Mouse (Mus musculus) embryonic facial prominence, embryonic 11.5 days (tissue): ENCODE data around the gene Dgke. TPM values are rescaled to one million over a fixed set of nuclear protein-coding genes. Genes with fewer than 3 reads are reported as not detected.

Experiments
- ATAC-seq: fragments of 200-750 bp; cut with Nextera tagmentation; replicated peaks from 2 replicates; pipeline ENCODE4 v1.8.0; 2017; ENCODE audit warnings: low read depth; ENCODE audit not compliant: insufficient number of reproducible peaks, low FRiP score, low TSS enrichment
- DNase-seq: peaks from one replicate; pipeline ENCODE4 v3.0.0-alpha.2; 2015; ENCODE audit warnings: low spot score
- H3K27ac ChIP-seq: fragments of 300-500 bp; sonication (generic); replicated peaks from 2 replicates; pipeline ENCODE4 v1.5.1; 2014; ENCODE audit warnings: mild to moderate bottlenecking, low read depth, low read length, control low read depth
- H3K27me3 ChIP-seq: fragments of 300-500 bp; sonication (generic); 2 replicates; pipeline ENCODE4 v1.6.1; 2014; ENCODE audit warnings: mild to moderate bottlenecking, low read length, moderate library complexity, mixed read lengths; ENCODE audit not compliant: control insufficient read depth, insufficient read depth
- H3K36me3 ChIP-seq: fragments of 300-500 bp; sonication (generic); replicated peaks from 2 replicates; pipeline ENCODE4 v1.6.1; 2014; ENCODE audit warnings: low read depth, mild to moderate bottlenecking, low read length, moderate library complexity, mixed read lengths; ENCODE audit not compliant: control insufficient read depth, insufficient read depth
- H3K4me1 ChIP-seq: fragments of 300-500 bp; sonication (generic); 2 replicates; pipeline ENCODE4 v1.6.1; 2014; ENCODE audit warnings: low read length, mixed read lengths; ENCODE audit not compliant: control insufficient read depth, insufficient read depth
- H3K4me2 ChIP-seq: fragments of 300-500 bp; sonication (generic); 2 replicates; pipeline ENCODE4 v1.6.1; 2014; ENCODE audit warnings: low read depth, mild to moderate bottlenecking, control low read depth, low read length, moderate library complexity
- H3K4me3 ChIP-seq: fragments of 300-500 bp; sonication (generic); 2 replicates; pipeline ENCODE4 v1.5.1; 2014; ENCODE audit warnings: low read depth, low read length, control low read depth
- H3K9ac ChIP-seq: fragments of 300-500 bp; sonication (generic); replicated peaks from 2 replicates; pipeline ENCODE4 v1.6.1; 2014; ENCODE audit warnings: mild to moderate bottlenecking, control low read depth, low read length
- H3K9me3 ChIP-seq: fragments of 300-500 bp; sonication (generic); replicated peaks from 2 replicates; pipeline ENCODE4 v1.6.1; 2016; ENCODE audit warnings: mild to moderate bottlenecking, low read length, inconsistent platforms, mixed read lengths; ENCODE audit not compliant: control insufficient read depth
- WGBS: fragments of 180-500 bp; shearing (Covaris S2); extraction: QIAGEN DNeasy Blood & Tissue Kit; methylation state at CpG from one replicate; pipeline ENCODE4 v1.1.7; 2014; 5-methylcytosine and 5-hydroxymethylcytosine counted together
- polyA plus RNA-seq: library from polyadenylated mRNA; unstranded; fragments of >200 nt; fragmentation: Nextera tagmentation; extraction: Ambion mirVana; gene quantifications from 2 replicates; pipeline ENCODE4 v1.2.1, GENCODE M21; 2014

The Dgke gene
- polyA plus RNA-seq, 1 experiment from 2014 or later = 3.7 TPM

GRCm38 (mm10) chr11:89021687-89022086 lies 45.0 kb downstream of the Dgke start:
- H3K4me3 ChIP-seq = no peak overlapping the region
- no peaks in the 10 kb centered on the region for H3K36me3 ChIP-seq
- no peaks in the 10 kb centered on the region for H3K9me3 ChIP-seq
- no peak overlapping the region for H3K27ac ChIP-seq
- H3K9ac ChIP-seq = no peak overlapping the region
- 84% methylated on average over 7 of the region's 7 CpGs for WGBS
- no peak for DNase-seq
- no peaks in the 10 kb centered on the region for H3K4me1 ChIP-seq
- no peak for ATAC-seq
- H3K27me3 ChIP-seq = no peaks in the 10 kb centered on the region
- no peak overlapping the region for H3K4me2 ChIP-seq

GRCm38 (mm10) chr11:89020681-89021305 lies 45.9 kb downstream of the Dgke start:
- H3K27me3 ChIP-seq = no peaks in the 10 kb centered on the region
- H3K4me3 ChIP-seq = no peak overlapping the region
- H3K4me1 ChIP-seq = no peaks in the 10 kb centered on the region
- H3K9ac ChIP-seq = no peak overlapping the region
- H3K4me2 ChIP-seq = no peak overlapping the region
- H3K27ac ChIP-seq = no peak overlapping the region
- no peaks in the 10 kb centered on the region for H3K36me3 ChIP-seq
- 68% methylated on average over 9 of the region's 9 CpGs for WGBS
- H3K9me3 ChIP-seq = no peaks in the 10 kb centered on the region
- ATAC-seq (no peak), DNase-seq (no peak)

- Histone ChIP-seq H3K4me1 (no peaks in the 10 kb centered on the region), H3K9ac (no peak overlapping the region), H3K27me3 (no peaks in the 10 kb centered on the region), H3K36me3 (no peaks in the 10 kb centered on the region), H3K4me3 (no peak overlapping the region), H3K27ac (no peak overlapping the region), H3K9me3 (no peaks in the 10 kb centered on the region), H3K4me2 (no peak overlapping the region)
- ATAC-seq = no peak
- WGBS = 94% methylated on average over 9 of the region's 9 CpGs
- no peak for DNase-seq
Measured at GRCm38 (mm10) chr11:89017514-89018182, 49.0 kb downstream of the Dgke start.

GRCm38 (mm10) chr11:89012241-89012640 lies 54.4 kb downstream of the Dgke start:
- Histone ChIP-seq H3K9me3 (no peaks in the 10 kb centered on the region), H3K27ac (no peak overlapping the region), H3K4me1 (no peaks in the 10 kb centered on the region), H3K9ac (no peak overlapping the region), H3K27me3 (no peaks in the 10 kb centered on the region), H3K36me3 (no peaks in the 10 kb centered on the region), H3K4me2 (no peak overlapping the region), H3K4me3 (no peak overlapping the region)
- DNase-seq (no peak), ATAC-seq (no peak)
- WGBS = 75% methylated on average over 5 of the region's 5 CpGs

GRCm38 (mm10) chr11:89009496-89009895 lies 57.2 kb downstream of the Dgke start:
- DNase-seq = no peak
- Histone ChIP-seq H3K4me1 (no peaks in the 10 kb centered on the region), H3K27me3 (no peaks in the 10 kb centered on the region), H3K9me3 (no peaks in the 10 kb centered on the region), H3K4me2 (no peak overlapping the region), H3K9ac (no peak overlapping the region), H3K4me3 (no peak overlapping the region), H3K36me3 (no peaks in the 10 kb centered on the region), H3K27ac (no peak overlapping the region)
- ATAC-seq = no peak
- WGBS = 67% methylated on average over 7 of the region's 7 CpGs

GRCm38 (mm10) chr11:89009066-89009465 lies 57.6 kb downstream of the Dgke start:
- no peak for DNase-seq
- no peak for ATAC-seq
- 87% methylated on average over 9 of the region's 9 CpGs for WGBS

GRCm38 (mm10) chr11:89007582-89007981 lies 59.1 kb downstream of the Dgke start:
- H3K4me3 ChIP-seq = no peak overlapping the region
- 81% methylated on average over 3 of the region's 3 CpGs for WGBS
- H3K9ac ChIP-seq = no peak overlapping the region
- no peak overlapping the region for H3K4me2 ChIP-seq
- no peaks in the 10 kb centered on the region for H3K9me3 ChIP-seq
- no peak for DNase-seq
- H3K27ac ChIP-seq = no peak overlapping the region
- no peaks in the 10 kb centered on the region for H3K27me3 ChIP-seq
- H3K4me1 ChIP-seq = no peaks in the 10 kb centered on the region
- no peak for ATAC-seq
- H3K36me3 ChIP-seq = no peaks in the 10 kb centered on the region

More at GRCm38 (mm10) chr11:89009066-89009465, 57.6 kb downstream of the Dgke start:
- H3K4me3 ChIP-seq = no peak overlapping the region
- H3K36me3 ChIP-seq = no peaks in the 10 kb centered on the region
- no peaks in the 10 kb centered on the region for H3K9me3 ChIP-seq
- no peaks in the 10 kb centered on the region for H3K4me1 ChIP-seq
- no peak overlapping the region for H3K4me2 ChIP-seq
- H3K27ac ChIP-seq = no peak overlapping the region
- H3K9ac ChIP-seq = no peak overlapping the region
- H3K27me3 ChIP-seq = no peaks in the 10 kb centered on the region

- Histone ChIP-seq H3K4me2 (no peak overlapping the region), H3K27me3 (no peaks in the 10 kb centered on the region), H3K4me1 (no peaks in the 10 kb centered on the region), H3K27ac (no peak overlapping the region), H3K4me3 (no peak overlapping the region), H3K9ac (no peak overlapping the region), H3K9me3 (no peaks in the 10 kb centered on the region), H3K36me3 (no peaks in the 10 kb centered on the region)
- DNase-seq (no peak), ATAC-seq (no peak)
Measured at GRCm38 (mm10) chr11:89006404-89006803, 60.2 kb downstream of the Dgke start.
